Mouse (Mus musculus): Measurements from ENCODE around the gene Elovl3.

DNA sequence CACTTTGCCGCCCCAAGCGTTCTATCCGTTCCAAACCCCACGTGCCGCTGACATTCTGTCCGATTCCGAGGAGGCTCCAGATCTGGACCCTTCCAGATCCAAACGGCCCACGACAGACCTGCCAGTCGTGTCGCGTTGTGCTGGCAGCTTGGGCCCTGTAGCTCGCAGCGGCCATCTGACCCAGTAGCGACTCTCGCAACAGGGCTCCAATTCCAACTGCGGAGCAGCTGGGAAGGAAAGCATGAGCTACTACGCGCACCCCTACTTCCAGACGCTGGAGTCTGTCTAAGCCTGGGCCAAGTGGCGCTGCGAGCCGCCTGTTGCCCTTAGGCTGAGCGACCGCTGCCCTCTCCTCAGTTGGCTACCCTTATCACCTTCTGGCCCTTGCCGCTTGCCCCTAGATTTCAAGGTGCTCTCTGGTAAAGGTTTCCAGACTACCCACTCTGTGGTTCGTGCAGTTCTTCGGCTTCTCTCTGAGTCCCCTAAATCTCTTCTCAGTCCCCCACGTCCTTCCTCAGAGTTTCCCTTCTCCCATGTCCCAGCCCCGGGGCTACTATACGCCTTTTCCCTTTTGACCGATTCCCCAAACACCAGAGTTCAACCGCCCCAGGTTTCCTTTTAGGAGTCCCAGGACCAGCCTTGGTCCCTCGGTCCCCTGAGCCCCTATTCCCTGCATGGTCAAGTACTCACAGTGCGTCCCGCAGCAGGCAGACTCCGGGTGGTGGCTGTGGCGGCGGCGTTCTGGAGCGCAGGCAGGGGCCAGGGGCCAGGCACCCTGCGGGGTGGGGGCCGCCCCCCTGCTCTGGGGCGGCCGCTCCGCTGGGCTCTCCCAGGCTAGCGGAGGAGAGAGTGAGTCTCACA, 16.0 kb downstream of the Elovl3 start, which contains the start of gene Pitx3:
- TF ChIP-seq POLR2A (IDR thresholded peaks at IDR 0.05; ENCODE audit: low read depth, low read length) (no peak), CTCF (IDR thresholded peaks at IDR 0.05; ENCODE audit: borderline replicate concordance, insufficient read depth, low read length) (no peak)
